Mouse (Mus musculus) adrenal gland, adult 18-20 months (tissue): Measurements from ENCODE around the gene Fam205a4. TPM values are rescaled to one million over a fixed set of nuclear protein-coding genes. Genes with fewer than 3 reads are reported as not detected.
"Not testable (repeated sequence)": the region's sequence is repeated elsewhere in the genome, so short reads cannot be mapped to it uniquely, and the experiment has no call there.

Experiments used
- DNase-seq, 2 experiments: peaks; one replicate each; pipeline ENCODE4 v3.0.0; 2021 to 2022; ENCODE audit warnings: low spot score in 2 of 2
- long read RNA-seq, 2 experiments: library from polyadenylated mRNA; stranded (forward); transcript quantifications; one replicate each; pipeline ENCODE4 v2.0.0; 2021
- total RNA-seq, 2 experiments: library from RNA; stranded (reverse); gene quantifications; 1 replicate in 1 of 2; 2 replicates in 1 of 2; pipeline ENCODE4 v1.2.3; 2021

Gene Fam205a4
- 1 to 10 TPM; 1.0 to 1.1 TPM for total RNA-seq
- long read RNA-seq, experiment 1: 0 reads
- long read RNA-seq, experiment 2, partial matches to known transcripts: 0 of 1 reads
- long read RNA-seq, experiment 2, other reads (novel, unspliced or antisense): 1 of 1 reads

GRCm38 (mm10) chr4:41965758-41966157 is at the start of gene Fam205a4:
Fam205a4 (plus strand) TSS chr4:41966058.
- DNase-seq: not testable (repeated sequence)

GRCm38 (mm10) chr4:41941272-41941671 is 24.6 kb upstream of the Fam205a4 start, which contains the start of gene Gm20878:
Gm20878 (plus strand) TSS chr4:41941572.
- not testable (repeated sequence) for DNase-seq

Other genes starting within 250 kb of the Fam205a4 start
- 100 to 1,000 TPM; 115 to 123 TPM for gene Dctn3, start 242.9 kb upstream of the Fam205a4 start, total RNA-seq
- gene Arid3c, start 234.9 kb upstream of the Fam205a4 start, total RNA-seq: not detected
- 10 to 100 TPM; 37.8 to 39.6 TPM for gene Galt, start 210.8 kb upstream of the Fam205a4 start, total RNA-seq
- gene Sigmar1, start 209.9 kb upstream of the Fam205a4 start, total RNA-seq: 10 to 100 TPM; 75.2 to 77.2 TPM
- gene Ccl27a, start 191.8 kb upstream of the Fam205a4 start, total RNA-seq: 10 to 100 TPM; 40.1 to 40.4 TPM
- not detected for gene Gm21541, start 62.4 kb upstream of the Fam205a4 start, total RNA-seq
- gene Gm20878, start 24.5 kb upstream of the Fam205a4 start, total RNA-seq: 1 to 10 TPM; 4.6 to 6.3 TPM
- not detected for gene Gm21093, start 68.7 kb downstream of the Fam205a4 start, total RNA-seq
- gene Gm3893, start 125.1 kb downstream of the Fam205a4 start, total RNA-seq: not detected
- 1 to 10 TPM; 2.0 to 5.4 TPM for gene Gm13304, start 148.8 kb downstream of the Fam205a4 start, total RNA-seq
- gene Gm13306, start 187.4 kb downstream of the Fam205a4 start, total RNA-seq: 10 to 100 TPM in 1 of 2 experiments, not detected in 1; 11.4 TPM
- 1 to 10 TPM in 1 of 2 experiments, not detected in 1; 1.6 TPM for gene Gm13305, start 202.5 kb downstream of the Fam205a4 start, total RNA-seq